Mouse (Mus musculus) kidney, embryonic 16.5 days (tissue): ENCODE data around the gene Tubd1. TPM values are rescaled to one million over a fixed set of nuclear protein-coding genes. Genes with fewer than 3 reads are reported as not detected.

Experiments used
- ATAC-seq: fragments of 200-750 bp; cut with Nextera tagmentation; 2 replicates; pipeline ENCODE4 v1.8.0; 2017; ENCODE audit warnings: moderate TSS enrichment; ENCODE audit not compliant: low FRiP score, low TSS enrichment
- H3K27ac ChIP-seq: fragments of 300-500 bp; sonication (generic); 2 replicates; pipeline ENCODE4 v1.5.1; 2014; ENCODE audit warnings: low read length
- H3K27me3 ChIP-seq: fragments of 300-500 bp; sonication (generic); 2 replicates; pipeline ENCODE4 v1.6.1; 2014; ENCODE audit warnings: low read length, control low read depth, mixed read lengths; ENCODE audit not compliant: insufficient read depth
- H3K36me3 ChIP-seq: fragments of 300-500 bp; sonication (generic); 2 replicates; pipeline ENCODE4 v1.6.1; 2014; ENCODE audit warnings: low read length, control low read depth, mixed read lengths; ENCODE audit not compliant: insufficient read depth
- H3K4me1 ChIP-seq: fragments of 300-500 bp; sonication (generic); 2 replicates; pipeline ENCODE4 v1.6.1; 2014; ENCODE audit warnings: low read length, control low read depth, mixed read lengths; ENCODE audit not compliant: insufficient read depth
- H3K4me2 ChIP-seq: fragments of 300-500 bp; sonication (generic); replicated peaks from 2 replicates; pipeline ENCODE4 v1.6.1; 2014; ENCODE audit warnings: low read depth, low read length
- H3K4me3 ChIP-seq: fragments of 300-500 bp; sonication (generic); 2 replicates; pipeline ENCODE4 v1.5.1; 2014; ENCODE audit warnings: mild to moderate bottlenecking, low read length
- H3K9ac ChIP-seq: fragments of 300-500 bp; sonication (generic); replicated peaks from 2 replicates; pipeline ENCODE4 v1.6.1; 2014; ENCODE audit warnings: low read length
- H3K9me3 ChIP-seq: fragments of 300-500 bp; sonication (generic); 2 replicates; pipeline ENCODE4 v1.6.1; 2016; ENCODE audit warnings: low read length, control low read depth
- WGBS: fragments of 180-500 bp; shearing (Covaris S2); extraction: QIAGEN DNeasy Blood & Tissue Kit; methylation state at CpG from one replicate; pipeline ENCODE4 v1.1.7; 2014; 5-methylcytosine and 5-hydroxymethylcytosine counted together
- polyA plus RNA-seq: library from polyadenylated mRNA; unstranded; fragments of >200 nt; fragmentation: Nextera tagmentation; extraction: Ambion mirVana; gene quantifications from 2 replicates; pipeline ENCODE4 v1.2.1, GENCODE M21; 2015

Gene Tubd1
- polyA plus RNA-seq, 1 experiment from 2014 or later: 13.6 TPM

DNA sequence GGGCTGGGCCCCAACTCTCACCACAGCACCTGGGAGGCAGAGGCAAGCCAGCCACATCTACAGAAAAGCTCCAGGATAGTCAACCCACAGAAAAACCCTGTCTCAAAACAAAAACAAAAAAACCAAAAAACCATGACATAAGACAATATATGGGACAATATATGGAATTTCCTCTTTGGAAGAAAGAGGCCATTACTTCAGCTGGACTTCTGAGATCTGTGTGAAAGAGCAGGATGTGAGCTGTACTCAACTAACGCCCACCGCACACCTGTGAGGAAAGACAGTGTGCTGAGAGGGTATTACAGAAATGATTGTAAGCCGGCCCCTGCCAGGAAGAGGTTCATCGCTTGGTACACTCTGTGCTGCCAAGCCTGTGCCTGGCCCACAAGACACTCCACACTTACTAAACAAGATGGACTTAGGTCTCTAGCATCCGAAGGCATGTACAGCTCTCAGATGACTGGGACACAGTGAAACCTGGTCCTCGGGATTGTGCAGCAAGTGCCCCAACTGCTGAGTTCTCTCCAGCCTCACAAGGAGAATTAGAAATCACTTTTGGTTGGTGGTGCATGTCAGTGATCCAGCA is 28.9 kb downstream of the Tubd1 start:
- no peak overlapping the region for H3K27ac ChIP-seq
- no peak for ATAC-seq
- no peak overlapping the region for H3K9ac ChIP-seq
- no peaks in the 10 kb centered on the region for H3K36me3 ChIP-seq
- H3K27me3 ChIP-seq: no peaks in the 10 kb centered on the region
- peaks cover 48% of the 10 kb centered on the region for H3K4me1 ChIP-seq
- no peak overlapping the region for H3K4me2 ChIP-seq
- H3K9me3 ChIP-seq: no peaks in the 10 kb centered on the region
- no peak overlapping the region for H3K4me3 ChIP-seq
- WGBS: 79% methylated on average over 6 of the region's 6 CpGs

DNA sequence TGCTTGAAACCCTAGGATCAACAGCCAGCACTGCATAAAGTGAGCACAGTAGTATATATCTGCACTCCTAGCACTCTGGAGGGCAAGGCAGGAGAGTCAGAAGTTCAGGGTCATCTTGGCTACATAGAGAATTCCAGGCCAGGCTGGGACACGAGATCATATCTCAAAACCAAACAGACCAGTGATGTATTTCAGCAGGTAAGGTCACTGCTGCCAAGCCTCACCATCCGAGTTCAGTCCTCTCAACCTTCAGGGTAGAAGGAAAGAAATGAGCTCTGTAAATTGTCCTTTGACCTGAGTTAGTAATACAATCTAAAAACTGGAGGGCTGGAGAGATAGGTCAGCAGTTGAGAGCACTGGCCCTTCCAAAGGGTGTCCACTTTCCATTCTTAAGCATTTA is 29.6 kb downstream of the Tubd1 start:
- WGBS: 21% methylated on average over 2 of the region's 2 CpGs
- Histone ChIP-seq H3K27me3 (no peaks in the 10 kb centered on the region), H3K4me1 (peaks cover 55% of the 10 kb centered on the region), H3K4me3 (no peak overlapping the region), H3K36me3 (no peaks in the 10 kb centered on the region), H3K4me2 (no peak overlapping the region), H3K9me3 (no peaks in the 10 kb centered on the region), H3K27ac (no peak overlapping the region), H3K9ac (no peak overlapping the region)
- ATAC-seq: no peak

DNA sequence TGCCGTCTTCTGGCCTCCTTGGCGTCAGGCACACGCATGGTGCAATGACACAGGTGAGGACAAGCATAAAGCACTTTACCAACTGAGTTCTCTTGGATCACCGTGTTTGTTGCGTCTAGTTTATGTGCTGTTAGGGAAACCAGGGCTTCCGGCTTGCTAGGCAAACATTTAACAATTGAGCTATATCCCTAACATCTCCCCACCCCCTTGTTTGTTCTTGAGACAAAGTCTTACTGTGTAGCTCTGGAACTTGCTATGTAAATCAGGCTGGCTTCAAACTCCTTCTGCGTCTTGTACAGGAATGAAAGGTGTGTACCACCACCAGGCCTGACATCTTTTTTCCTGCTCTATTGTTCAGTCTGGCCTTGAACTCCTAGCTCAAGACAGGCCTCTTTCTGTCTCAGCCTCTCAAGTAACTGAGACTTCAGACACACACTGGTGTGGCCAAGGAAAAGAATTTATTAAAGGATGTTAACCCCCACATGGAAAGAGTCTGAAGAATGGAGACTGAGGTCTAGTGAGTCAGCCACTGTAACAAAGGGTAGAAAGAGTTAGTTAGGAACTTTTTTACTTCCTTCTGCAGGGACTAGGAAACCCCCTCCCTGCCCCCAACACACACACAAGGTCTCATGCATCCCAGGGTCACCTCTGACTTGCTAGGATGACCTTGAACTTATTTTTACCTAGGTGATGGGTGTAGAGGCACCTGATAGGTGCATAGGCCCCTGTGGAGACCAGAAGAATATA is 31.0 kb downstream of the Tubd1 start:
- Histone ChIP-seq H3K9ac (no peak overlapping the region), H3K27ac (peak overlapping the region; percentile 63; the same call in 1 of the 2 replicates), H3K4me1 (peaks cover 58% of the 10 kb centered on the region), H3K9me3 (no peaks in the 10 kb centered on the region), H3K27me3 (no peaks in the 10 kb centered on the region), H3K4me3 (no peak overlapping the region), H3K4me2 (no peak overlapping the region), H3K36me3 (no peaks in the 10 kb centered on the region)
- 74% methylated on average over 7 of the region's 7 CpGs for WGBS
- no peak for ATAC-seq

- Histone ChIP-seq H3K4me3 (no peak overlapping the region), H3K27ac (peak overlapping the region; percentile 50), H3K4me2 (no peak overlapping the region), H3K27me3 (no peaks in the 10 kb centered on the region), H3K36me3 (no peaks in the 10 kb centered on the region), H3K4me1 (peaks cover 59% of the 10 kb centered on the region), H3K9ac (0 out of 2 replicates have a peak overlapping the region, but pooled peaks have one; percentile 5), H3K9me3 (no peaks in the 10 kb centered on the region)
- 34% methylated on average over 4 of the region's 4 CpGs for WGBS
- ATAC-seq: peak; percentile 60
Observed at GRCm38 (mm10) chr11:86577231-86577630, 32.4 kb downstream of the Tubd1 start.

- Histone ChIP-seq H3K9ac (no peak overlapping the region), H3K4me1 (peaks cover 59% of the 10 kb centered on the region), H3K27me3 (no peaks in the 10 kb centered on the region), H3K27ac (peak overlapping the region; percentile 85), H3K9me3 (no peaks in the 10 kb centered on the region), H3K36me3 (no peaks in the 10 kb centered on the region), H3K4me3 (no peak overlapping the region), H3K4me2 (no peak overlapping the region)
- 64% methylated on average over 6 of the region's 6 CpGs for WGBS
- no peak for ATAC-seq
Observed at GRCm38 (mm10) chr11:86578106-86578808, 33.5 kb downstream of the Tubd1 start.

GRCm38 (mm10) chr11:86578809-86579730 is 34.3 kb downstream of the Tubd1 start:
- no peak for ATAC-seq
- no peaks in the 10 kb centered on the region for H3K9me3 ChIP-seq
- H3K4me1 ChIP-seq: peaks cover 59% of the 10 kb centered on the region
- H3K9ac ChIP-seq: no peak overlapping the region
- H3K27ac ChIP-seq: peak overlapping the region; percentile 85
- no peak overlapping the region for H3K4me3 ChIP-seq
- H3K27me3 ChIP-seq: no peaks in the 10 kb centered on the region
- no peak overlapping the region for H3K4me2 ChIP-seq
- 72% methylated on average over 25 of the region's 25 CpGs for WGBS
- H3K36me3 ChIP-seq: no peaks in the 10 kb centered on the region

DNA sequence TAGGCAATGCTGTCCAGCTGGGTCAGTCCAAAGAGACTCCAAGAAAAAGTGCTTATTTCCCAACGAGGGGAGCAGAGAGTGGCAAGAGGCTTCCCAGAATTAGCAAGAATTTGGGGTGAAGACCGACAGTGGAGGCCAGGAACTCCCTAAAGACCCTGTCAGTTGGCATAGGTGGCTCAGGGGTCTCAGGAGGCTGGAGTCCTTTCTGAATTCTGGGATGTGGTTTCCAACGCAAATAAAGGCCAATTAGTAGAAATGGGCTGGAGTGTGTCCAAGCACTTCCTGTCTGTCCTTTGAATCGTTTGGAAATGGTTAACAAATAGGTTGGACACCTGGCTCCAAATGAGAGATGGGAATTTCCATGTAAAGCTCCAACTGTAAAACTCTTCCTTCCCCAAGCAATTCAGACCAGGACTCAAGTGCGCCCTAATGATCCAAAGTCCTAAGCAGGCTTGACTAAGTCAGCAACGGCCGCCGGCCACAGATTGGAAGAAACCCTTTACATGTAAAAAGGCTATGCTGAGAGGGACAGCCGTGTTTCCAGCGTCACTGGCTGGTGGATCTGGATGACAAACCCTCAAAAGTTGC is 35.0 kb downstream of the Tubd1 start:
- Histone ChIP-seq H3K36me3 (no peaks in the 10 kb centered on the region), H3K27me3 (no peaks in the 10 kb centered on the region), H3K9ac (no peak overlapping the region), H3K4me1 (peaks cover 62% of the 10 kb centered on the region), H3K27ac (peak overlapping the region; percentile 85), H3K4me3 (no peak overlapping the region), H3K4me2 (no peak overlapping the region), H3K9me3 (no peaks in the 10 kb centered on the region)
- no peak for ATAC-seq
- 72% methylated on average over 10 of the region's 10 CpGs for WGBS

DNA sequence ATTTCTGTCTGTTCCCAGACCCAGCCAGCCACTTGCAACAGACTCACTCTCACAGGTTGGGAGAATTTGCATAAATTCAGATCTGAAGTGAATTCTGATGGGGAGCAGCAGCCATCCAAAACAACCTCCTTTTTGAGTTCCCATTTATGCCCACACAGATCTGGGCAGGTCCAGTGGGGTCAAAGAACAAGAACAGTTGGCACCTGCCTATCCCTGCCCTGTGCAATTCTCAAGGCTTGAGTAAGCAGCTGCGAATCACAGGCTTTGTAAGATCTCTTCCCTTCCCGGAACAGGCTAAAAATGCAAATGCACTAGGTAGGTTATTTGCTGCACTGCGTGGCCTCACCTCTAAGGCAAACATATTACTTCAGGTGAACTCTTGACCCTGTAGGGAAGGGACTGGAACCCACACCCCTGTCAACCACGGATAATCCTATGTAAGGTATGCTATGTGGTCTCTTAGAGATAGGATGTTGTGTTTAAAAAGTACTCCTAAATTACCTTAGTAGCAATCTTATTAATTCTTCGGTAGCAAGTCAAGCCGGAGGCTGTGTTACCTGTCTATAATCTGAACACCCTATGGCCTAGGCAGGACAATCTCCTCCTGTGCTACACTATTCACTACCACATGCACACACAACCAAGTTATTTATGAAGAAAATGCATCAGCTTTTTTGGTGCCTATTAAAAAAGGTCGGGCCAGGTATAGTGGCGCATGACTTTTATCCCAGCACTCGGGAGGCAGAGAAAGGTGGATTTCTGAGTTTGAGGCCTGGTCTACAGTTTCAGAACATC is 35.7 kb downstream of the Tubd1 start:
- no peaks in the 10 kb centered on the region for H3K36me3 ChIP-seq
- H3K27me3 ChIP-seq: no peaks in the 10 kb centered on the region
- WGBS: 72% methylated on average over 9 of the region's 9 CpGs
- no peak overlapping the region for H3K4me2 ChIP-seq
- peak; percentile 41 for ATAC-seq
- no peaks in the 10 kb centered on the region for H3K9me3 ChIP-seq
- peaks cover 63% of the 10 kb centered on the region for H3K4me1 ChIP-seq
- peak overlapping the region; percentile 85 for H3K27ac ChIP-seq
- H3K4me3 ChIP-seq: no peak overlapping the region
- H3K9ac ChIP-seq: no peak overlapping the region
